Mouse (Mus musculus) forebrain, embryonic 14.5 days (tissue): ENCODE measurements at regions not wholly inside any gene's neighbourhood (a gene's known extent, or its start where the extent isn't known, plus 50 kb on each side); places are given as distances from the start of the nearest gene placed in this dataset.

Experiments used
- ATAC-seq: fragments of 200-750 bp; cut with Nextera tagmentation; 2 replicates; pipeline ENCODE4 v1.8.0; 2017; ENCODE audit warnings: mild to moderate bottlenecking, moderate library complexity
- DNase-seq: peaks from one replicate; pipeline ENCODE4 v3.0.0-alpha.2; 2015; ENCODE audit warnings: low spot score
- H3K27ac ChIP-seq: fragments of 300-500 bp; sonication (generic); 2 replicates; pipeline ENCODE4 v1.5.1; 2014; ENCODE audit warnings: low read depth, mild to moderate bottlenecking, control low read depth, low read length, moderate library complexity
- H3K27me3 ChIP-seq: fragments of 300-500 bp; sonication (generic); replicated peaks from 2 replicates; pipeline ENCODE4 v1.6.1; 2014; ENCODE audit warnings: low read length, control low read depth, mixed read lengths; ENCODE audit not compliant: control insufficient read depth, insufficient read depth
- H3K36me3 ChIP-seq: fragments of 300-500 bp; sonication (generic); 2 replicates; pipeline ENCODE4 v1.6.1; 2014; ENCODE audit warnings: low read length, control low read depth; ENCODE audit not compliant: control insufficient read depth, insufficient read depth
- H3K4me1 ChIP-seq: fragments of 300-500 bp; sonication (generic); 2 replicates; pipeline ENCODE4 v1.6.1; 2014; ENCODE audit warnings: antibody characterized with exemption, low read length, control low read depth; ENCODE audit not compliant: control insufficient read depth, insufficient read depth
- H3K4me2 ChIP-seq: fragments of 300-500 bp; sonication (generic); 2 replicates; pipeline ENCODE4 v1.6.1; 2014; ENCODE audit warnings: mild to moderate bottlenecking, control low read depth, low read length
- H3K4me3 ChIP-seq: fragments of 300-500 bp; sonication (generic); 2 replicates; pipeline ENCODE4 v1.5.1; 2014; ENCODE audit warnings: low read depth, low read length, control low read depth
- H3K9ac ChIP-seq: fragments of 300-500 bp; sonication (generic); 2 replicates; pipeline ENCODE4 v1.6.1; 2014; ENCODE audit warnings: mild to moderate bottlenecking, low read length, control low read depth, moderate library complexity
- H3K9me3 ChIP-seq: fragments of 300-500 bp; sonication (generic); replicated peaks from 2 replicates; pipeline ENCODE4 v1.6.1; 2016; ENCODE audit warnings: low read length, control low read depth, mixed read lengths; ENCODE audit not compliant: control insufficient read depth
- WGBS: fragments of 180-500 bp; shearing (Covaris S2); extraction: QIAGEN DNeasy Blood & Tissue Kit; methylation state at CpG from one replicate; pipeline ENCODE4 v1.1.7; 2014; 5-methylcytosine and 5-hydroxymethylcytosine counted together

DNA sequence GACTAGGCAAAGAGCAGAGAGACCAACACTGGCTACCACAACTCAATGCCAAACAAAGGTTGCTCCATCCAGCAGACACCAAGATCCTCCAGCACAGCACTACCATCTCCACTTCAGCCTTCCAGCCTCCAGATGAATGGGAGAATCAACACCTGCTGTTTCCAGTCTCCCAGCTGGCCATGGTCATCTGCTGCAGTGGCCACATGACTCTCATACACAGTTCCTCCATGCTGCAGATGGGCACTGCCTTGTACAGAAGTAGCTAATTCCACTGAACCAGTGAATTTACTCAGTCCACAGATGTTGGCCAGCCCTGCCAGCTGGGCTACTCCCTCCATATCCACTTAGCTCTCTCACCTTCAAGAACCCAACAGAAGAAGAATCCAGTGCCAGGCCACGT lies 63.0 kb upstream of the Vstm5 start:
- Histone ChIP-seq H3K27ac (no peak overlapping the region), H3K9ac (no peak overlapping the region), H3K4me3 (no peak overlapping the region), H3K36me3 (no peaks in the 10 kb centered on the region), H3K4me1 (no peaks in the 10 kb centered on the region), H3K27me3 (no peaks in the 10 kb centered on the region), H3K4me2 (no peak overlapping the region), H3K9me3 (no peaks in the 10 kb centered on the region)
- ATAC-seq, result no peak
- no peak for DNase-seq
- 93% methylated on average over 1 of the region's 1 CpGs for WGBS

DNA sequence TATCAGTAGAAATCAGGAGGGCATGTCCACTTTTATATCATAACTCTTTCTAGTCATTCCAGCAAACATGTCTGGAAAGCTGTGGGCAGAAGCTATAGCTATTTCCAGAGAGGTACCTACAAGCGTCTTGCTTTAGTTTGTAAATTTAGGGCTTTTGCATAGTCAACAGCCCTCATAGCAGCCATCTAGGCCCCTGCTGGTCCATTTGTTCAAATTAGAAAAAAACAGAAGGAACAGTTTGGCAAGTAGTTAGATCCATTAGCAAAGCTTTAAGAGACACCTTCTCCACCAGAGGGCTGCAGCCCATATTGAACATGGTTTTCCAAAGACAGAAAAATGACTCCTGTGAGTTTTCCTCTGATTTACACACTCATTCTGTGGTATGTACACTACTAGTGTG lies 63.4 kb upstream of the Vstm5 start:
- ATAC-seq (no peak), DNase-seq (no peak)
- H3K9me3 ChIP-seq, result no peaks in the 10 kb centered on the region
- H3K27ac ChIP-seq, result no peak overlapping the region
- H3K4me2 ChIP-seq, result no peak overlapping the region
- no peaks in the 10 kb centered on the region for H3K27me3 ChIP-seq
- H3K36me3 ChIP-seq, result no peaks in the 10 kb centered on the region
- no peaks in the 10 kb centered on the region for H3K4me1 ChIP-seq
- no peak overlapping the region for H3K9ac ChIP-seq
- 95% methylated on average over 1 of the region's 1 CpGs for WGBS
- no peak overlapping the region for H3K4me3 ChIP-seq

DNA sequence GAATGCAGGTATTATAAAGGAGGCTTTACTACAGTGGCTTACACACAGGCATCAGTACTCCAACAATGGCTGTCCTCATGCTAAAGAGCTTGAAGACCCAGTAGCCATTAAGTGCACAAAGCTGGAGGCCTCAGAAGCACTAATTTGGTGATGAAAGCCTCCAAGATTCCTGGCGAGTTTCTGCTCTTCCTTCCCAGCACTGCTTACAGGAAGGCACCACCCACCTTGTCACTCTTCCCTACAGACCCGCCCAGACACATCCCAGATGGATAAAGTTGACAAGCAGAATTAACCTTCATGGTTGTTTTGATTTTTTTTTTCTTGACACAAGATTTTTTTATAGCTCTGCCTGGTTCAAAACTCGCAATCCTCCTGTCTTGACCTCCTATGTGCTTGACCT lies 59.0 kb upstream of the Hephl1 start:
- no peaks in the 10 kb centered on the region for H3K9me3 ChIP-seq
- no peaks in the 10 kb centered on the region for H3K36me3 ChIP-seq
- H3K4me3 ChIP-seq, result no peak overlapping the region
- H3K4me2 ChIP-seq, result no peak overlapping the region
- H3K27ac ChIP-seq, result no peak overlapping the region
- no peak overlapping the region for H3K9ac ChIP-seq
- WGBS, result 45% methylated on average over 3 of the region's 3 CpGs
- ATAC-seq (no peak), DNase-seq (no peak)
- H3K4me1 ChIP-seq, result no peaks in the 10 kb centered on the region
- no peaks in the 10 kb centered on the region for H3K27me3 ChIP-seq

DNA sequence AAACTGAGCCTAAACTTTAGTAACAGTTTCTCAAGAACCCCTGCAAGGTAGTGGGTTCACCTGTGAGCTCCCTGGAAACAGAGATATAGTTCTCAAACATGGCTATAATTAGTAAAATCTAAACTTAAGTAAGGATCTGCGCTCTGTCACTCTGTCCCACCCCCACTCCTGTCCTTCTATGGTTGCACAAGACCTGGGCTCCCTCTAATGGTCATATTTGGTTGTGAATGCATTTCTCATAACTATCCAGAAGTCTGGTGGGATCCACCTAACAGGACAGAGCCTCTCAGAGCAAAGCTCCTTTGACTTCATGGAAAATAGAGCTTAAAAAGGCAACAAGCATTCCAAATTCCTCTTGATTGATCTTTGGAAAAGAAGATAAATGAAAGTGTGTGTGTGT lies 57.8 kb upstream of the Hephl1 start:
- no peaks in the 10 kb centered on the region for H3K9me3 ChIP-seq
- no peaks in the 10 kb centered on the region for H3K27me3 ChIP-seq
- WGBS, result 89% methylated on average over 1 of the region's 1 CpGs
- H3K4me2 ChIP-seq, result no peak overlapping the region
- DNase-seq (peak; percentile 7), ATAC-seq (no peak)
- no peaks in the 10 kb centered on the region for H3K36me3 ChIP-seq
- no peak overlapping the region for H3K27ac ChIP-seq
- no peak overlapping the region for H3K9ac ChIP-seq
- no peak overlapping the region for H3K4me3 ChIP-seq
- no peaks in the 10 kb centered on the region for H3K4me1 ChIP-seq

DNA sequence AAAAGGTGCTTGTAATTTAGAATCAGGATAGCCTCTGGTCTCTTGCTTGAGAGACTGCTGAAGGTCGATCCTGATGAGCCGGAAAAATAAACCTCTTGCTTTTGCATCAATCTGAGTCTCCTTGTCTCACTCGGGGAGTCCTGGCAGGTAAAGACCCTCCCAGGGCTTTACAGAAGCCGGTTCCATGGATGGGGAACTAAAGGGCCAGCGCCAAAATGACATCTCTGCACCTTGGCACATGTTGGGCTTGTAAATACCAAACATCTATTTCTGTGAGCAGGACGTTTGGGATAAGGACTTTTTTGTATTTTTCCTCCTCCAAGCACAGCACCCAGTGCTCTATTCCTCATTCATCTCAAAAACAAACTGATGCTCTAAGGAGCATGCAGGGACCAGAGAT lies 57.1 kb upstream of the Hephl1 start:
- WGBS, result 81% methylated on average over 6 of the region's 6 CpGs

GRCm38 (mm10) chr9:15166896-15167295 lies 55.0 kb upstream of the Hephl1 start:
- no peaks in the 10 kb centered on the region for H3K36me3 ChIP-seq
- H3K27me3 ChIP-seq, result no peaks in the 10 kb centered on the region
- H3K9me3 ChIP-seq, result 0 out of 2 replicates have a peak, but pooled peaks cover 3% of the 10 kb centered on the region
- H3K9ac ChIP-seq, result no peak overlapping the region
- no peaks in the 10 kb centered on the region for H3K4me1 ChIP-seq
- H3K4me3 ChIP-seq, result no peak overlapping the region
- no peak for ATAC-seq
- no peak overlapping the region for H3K4me2 ChIP-seq
- DNase-seq, result no peak
- WGBS, result 94% methylated on average over 2 of the region's 2 CpGs
- no peak overlapping the region for H3K27ac ChIP-seq

More for the DNA sequence above, 57.1 kb upstream of the Hephl1 start:
- Histone ChIP-seq H3K9me3 (no peaks in the 10 kb centered on the region), H3K4me2 (no peak overlapping the region), H3K27ac (no peak overlapping the region), H3K27me3 (no peaks in the 10 kb centered on the region), H3K9ac (no peak overlapping the region), H3K4me3 (no peak overlapping the region), H3K36me3 (no peaks in the 10 kb centered on the region), H3K4me1 (no peaks in the 10 kb centered on the region)
- no peak for DNase-seq
- ATAC-seq, result no peak

GRCm38 (mm10) chr9:15166476-15166875 lies 54.6 kb upstream of the Hephl1 start:
- Histone ChIP-seq H3K27ac (no peak overlapping the region), H3K27me3 (no peaks in the 10 kb centered on the region), H3K9me3 (0 out of 2 replicates have a peak, but pooled peaks cover 7% of the 10 kb centered on the region), H3K36me3 (no peaks in the 10 kb centered on the region), H3K4me1 (no peaks in the 10 kb centered on the region), H3K9ac (no peak overlapping the region), H3K4me3 (no peak overlapping the region), H3K4me2 (no peak overlapping the region)
- no peak for DNase-seq
- whole genome bisulfite sequencing, result 95% methylated on average over 4 of the region's 4 CpGs
- no peak for ATAC-seq
